Mouse (Mus musculus): ENCODE results near the gene Vma21. TPM values are rescaled to one million over a fixed set of nuclear protein-coding genes. Genes with fewer than 3 reads are reported as not detected.

Gene Vma21
- 13.4 and 13.8 TPM in 2 replicates for polyA plus RNA-seq (2012; rRNA removed)

DNA sequence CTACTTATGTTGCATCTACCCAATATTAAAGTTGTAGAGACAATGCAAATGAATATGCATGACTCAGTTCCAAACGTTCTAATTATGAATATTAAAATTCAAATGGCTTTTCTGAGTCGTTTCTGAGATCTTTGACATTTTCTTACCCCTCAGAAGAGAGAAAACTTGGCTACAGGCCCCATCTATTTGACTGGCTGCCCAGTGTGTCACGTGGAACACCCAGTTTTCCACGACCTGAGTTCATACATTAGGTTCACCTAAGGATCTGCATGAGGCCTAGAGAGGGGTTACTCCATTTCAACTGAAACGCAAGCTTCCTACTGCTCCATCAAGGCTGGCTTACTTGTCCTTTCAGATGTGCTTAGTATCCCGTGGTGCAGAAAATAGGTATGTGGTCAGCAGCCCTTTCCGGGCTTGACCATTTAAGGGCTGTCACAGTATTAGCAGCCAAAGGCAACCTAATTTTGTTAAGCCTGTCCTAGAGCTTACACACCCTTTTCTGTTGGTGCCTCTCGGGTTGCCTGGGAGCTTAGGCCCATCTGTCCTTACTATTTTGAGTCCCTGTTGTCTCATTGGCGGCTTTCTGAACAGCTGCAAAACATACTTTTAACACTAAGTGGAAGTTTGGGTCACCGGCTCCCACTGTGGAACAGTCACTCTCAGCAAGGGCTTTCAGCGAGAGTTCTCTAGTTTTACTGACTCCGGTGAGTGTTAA lies at the start of gene Vma21:
Gene Vma21, plus strand, starts transcription at position 294 of the 715 bp plus-strand sequence.

Other genes with a start within 250 kb of the Vma21 start
- 2.9 TPM in 2 replicates for gene Gpr50, start 152.3 kb upstream of the Vma21 start, polyA plus RNA-seq (2012; rRNA removed)
- 2.1 and 2.7 TPM in 2 replicates for gene Gm1141, start 105.1 kb downstream of the Vma21 start, polyA plus RNA-seq (2012; rRNA removed)
- gene Prrg3, start 146.7 kb downstream of the Vma21 start, polyA plus RNA-seq (2012; rRNA removed): 14.5 and 17.7 TPM in 2 replicates
- 0.09 and 0.25 TPM in 2 replicates for gene Fate1, start 157.1 kb downstream of the Vma21 start, polyA plus RNA-seq (2012; rRNA removed)
- gene Cnga2, start 175.9 kb downstream of the Vma21 start, polyA plus RNA-seq (2012; rRNA removed): 0.16 and 0.34 TPM in 2 replicates